Mouse (Mus musculus): ENCODE results near the gene Cpox. TPM values are rescaled to one million over a fixed set of nuclear protein-coding genes. Genes with fewer than 3 reads are reported as not detected.

The Cpox gene
- polyA plus RNA-seq, 1 experiment, result 55.5 TPM

DNA sequence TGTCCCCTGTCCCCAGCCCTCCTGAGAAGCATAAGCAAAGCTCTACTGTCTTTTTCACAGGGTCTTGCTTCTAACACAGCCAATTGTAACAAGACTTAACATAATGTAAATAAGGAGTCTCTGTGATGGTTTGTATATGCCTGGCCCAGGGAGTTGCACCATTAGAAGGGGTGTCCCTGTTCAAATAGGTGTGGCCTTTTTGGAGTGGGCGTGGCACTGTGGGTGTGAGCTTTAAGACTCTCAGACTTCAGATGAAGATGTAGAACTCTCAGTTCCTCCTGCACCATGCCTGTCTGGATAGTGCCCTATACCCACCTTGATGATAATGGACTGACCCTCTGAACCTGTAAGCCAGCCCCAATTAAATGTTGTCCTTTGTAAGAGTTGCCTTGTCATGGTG lies 68.7 kb downstream of the Cpox start:
- Histone ChIP-seq H3K9me3 (ENCODE audit: control insufficient read depth, low read length) (no peaks in the 10 kb centered on the region), H3K36me3 (ENCODE audit: control insufficient read depth) (peaks cover 11% of the 10 kb centered on the region), H3K4me1 (ENCODE audit: control insufficient read depth) (peaks cover 9% of the 10 kb centered on the region), H3K27me3 (ENCODE audit: control insufficient read depth) (no peaks in the 10 kb centered on the region), H3K4me3 (replicated peaks) (no peak overlapping the region)
- TF ChIP-seq GATA1 (IDR thresholded peaks at IDR 0.05; ENCODE audit: low read length), result no peak
- no peak for TF ChIP-seq TAL1 (IDR thresholded peaks at IDR 0.05; ENCODE audit: low read length)

DNA sequence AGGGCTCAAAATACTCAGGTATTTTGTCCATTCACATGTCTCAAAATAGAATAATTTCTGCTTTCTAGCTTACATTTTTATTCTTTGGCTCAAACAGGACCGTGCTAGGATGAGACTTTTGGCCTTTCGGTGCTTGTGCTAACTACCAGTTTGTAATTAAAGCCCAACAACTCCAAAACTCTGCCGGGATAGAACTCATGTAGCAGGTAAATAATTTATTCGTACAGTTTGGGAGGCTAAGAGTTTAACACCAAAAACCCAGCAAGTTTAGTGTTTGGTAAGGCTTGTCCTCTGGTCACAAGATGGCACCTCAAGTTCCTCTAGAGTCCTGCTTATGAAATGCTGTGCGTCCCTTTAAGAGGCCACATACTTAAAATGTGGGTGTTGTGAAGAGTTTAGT lies 70.7 kb downstream of the Cpox start:
- Histone ChIP-seq H3K36me3 (ENCODE audit: control insufficient read depth) (no peaks in the 10 kb centered on the region), H3K4me1 (ENCODE audit: control insufficient read depth) (peaks cover 9% of the 10 kb centered on the region)
- no peak for TF ChIP-seq TAL1 (IDR thresholded peaks at IDR 0.05; ENCODE audit: low read length)

DNA sequence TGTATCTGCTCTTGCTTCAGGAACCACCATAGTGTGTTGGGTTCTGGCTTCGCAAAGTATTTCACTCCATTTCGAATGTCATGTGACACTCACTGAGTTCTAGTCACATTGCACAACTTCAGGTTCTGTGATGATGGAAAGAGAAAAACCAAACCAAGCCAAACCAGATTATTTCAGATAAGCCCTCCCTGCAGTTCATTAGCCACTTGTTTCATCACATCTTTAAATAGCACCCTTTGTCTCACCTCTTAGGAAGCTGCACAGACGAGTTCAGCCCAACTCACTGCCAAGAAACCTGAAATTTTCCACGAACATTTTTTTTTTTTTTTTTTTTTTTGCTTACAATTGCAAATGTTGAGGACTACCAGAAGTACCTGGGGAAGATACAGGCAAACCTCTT lies 76.6 kb downstream of the Cpox start:
- peaks cover 11% of the 10 kb centered on the region for H3K4me1 ChIP-seq (ENCODE audit: control insufficient read depth)
- H3K4me3 ChIP-seq (replicated peaks), result no peak overlapping the region
- no peaks in the 10 kb centered on the region for H3K9me3 ChIP-seq (ENCODE audit: control insufficient read depth, low read length)
- TF ChIP-seq GATA1 (IDR thresholded peaks at IDR 0.05; ENCODE audit: low read length) (no peak), TAL1 (IDR thresholded peaks at IDR 0.05; ENCODE audit: low read length) (no peak)
- no peaks in the 10 kb centered on the region for H3K36me3 ChIP-seq (ENCODE audit: control insufficient read depth)
- no peaks in the 10 kb centered on the region for H3K27me3 ChIP-seq (ENCODE audit: control insufficient read depth)

More for the DNA sequence above, 70.7 kb downstream of the Cpox start:
- Histone ChIP-seq H3K27me3 (ENCODE audit: control insufficient read depth) (no peaks in the 10 kb centered on the region), H3K4me3 (replicated peaks) (no peak overlapping the region), H3K9me3 (ENCODE audit: control insufficient read depth, low read length) (no peaks in the 10 kb centered on the region)

DNA sequence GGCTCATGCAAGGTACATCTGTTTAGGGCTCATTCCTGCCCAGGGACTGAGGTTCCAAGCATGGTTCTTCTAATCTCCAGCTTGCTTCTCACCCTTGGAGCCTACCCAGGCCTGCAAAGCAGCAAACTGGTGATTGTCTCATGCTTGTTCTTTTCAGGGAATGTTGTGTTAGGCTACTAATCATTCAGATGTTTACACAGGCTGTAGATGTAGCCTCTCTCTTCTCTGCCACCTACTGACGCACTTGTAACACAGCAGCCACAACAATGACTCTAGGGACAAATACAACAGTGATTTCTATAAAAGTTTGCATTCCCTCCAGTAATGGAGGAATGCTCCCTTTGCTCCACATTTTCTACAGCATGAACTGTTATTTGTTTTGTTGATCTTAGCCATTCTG lies 81.2 kb downstream of the Cpox start:
- Histone ChIP-seq H3K27me3 (ENCODE audit: control insufficient read depth) (no peaks in the 10 kb centered on the region), H3K4me1 (ENCODE audit: control insufficient read depth) (peaks cover 11% of the 10 kb centered on the region), H3K9me3 (ENCODE audit: control insufficient read depth, low read length) (no peaks in the 10 kb centered on the region), H3K4me3 (replicated peaks) (no peak overlapping the region), H3K36me3 (ENCODE audit: control insufficient read depth) (no peaks in the 10 kb centered on the region)
- TF ChIP-seq GATA1 (IDR thresholded peaks at IDR 0.05; ENCODE audit: low read length), result no peak
- no peak for TF ChIP-seq TAL1 (IDR thresholded peaks at IDR 0.05; ENCODE audit: low read length)

DNA sequence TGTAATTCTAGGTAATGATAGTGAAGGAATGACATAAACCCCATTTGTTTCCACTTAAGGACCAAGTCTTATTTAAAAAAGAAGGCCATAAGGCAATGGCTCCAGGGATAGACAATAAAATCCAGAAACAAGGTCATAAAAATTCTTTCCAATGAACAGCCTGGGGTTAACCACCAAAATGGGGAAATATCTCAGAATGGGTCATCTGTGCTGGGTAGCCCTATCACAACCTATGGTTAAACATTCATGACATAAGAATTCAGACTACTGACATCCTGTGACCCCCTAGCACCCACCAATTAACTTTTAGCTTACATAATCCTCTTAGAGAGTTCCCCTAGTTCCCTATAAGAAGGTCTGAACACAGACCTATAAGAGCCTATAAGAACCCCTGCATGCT lies 86.1 kb downstream of the Cpox start:
- H3K4me1 ChIP-seq (ENCODE audit: control insufficient read depth), result peaks cover under 1% of the 10 kb centered on the region; the same call in 1 of the 2 replicates
- H3K9me3 ChIP-seq (ENCODE audit: control insufficient read depth, low read length), result no peaks in the 10 kb centered on the region
- H3K4me3 ChIP-seq (replicated peaks), result no peak overlapping the region
- H3K36me3 ChIP-seq (ENCODE audit: control insufficient read depth), result no peaks in the 10 kb centered on the region
- H3K27me3 ChIP-seq (ENCODE audit: control insufficient read depth), result no peaks in the 10 kb centered on the region
- TF ChIP-seq GATA1 (IDR thresholded peaks at IDR 0.05; ENCODE audit: low read length) (no peak), TAL1 (IDR thresholded peaks at IDR 0.05; ENCODE audit: low read length) (no peak)

DNA sequence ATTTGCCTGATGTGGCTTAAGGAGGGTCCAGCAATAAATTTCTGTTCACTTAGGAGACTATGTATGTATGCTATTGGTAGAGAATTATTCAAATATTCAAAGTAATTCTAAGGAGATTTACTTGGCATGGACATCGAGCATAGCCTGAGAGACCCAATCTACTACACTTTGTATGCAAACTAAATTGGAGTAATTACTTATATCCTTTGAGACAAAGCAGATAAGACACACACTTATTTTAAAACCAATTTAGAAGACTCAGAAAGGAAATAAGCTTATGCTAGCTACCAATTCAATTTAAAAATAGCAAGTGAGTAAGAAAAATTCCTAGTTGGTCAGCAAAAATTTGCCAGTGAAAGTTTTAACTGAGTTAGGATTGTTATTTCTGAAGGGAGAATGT lies 93.0 kb downstream of the Cpox start, which contains the start of gene Olfr172:
Gene Olfr172 (minus strand): TSS at position 101 of the 400 bp plus-strand sequence.
- H3K27me3 ChIP-seq (ENCODE audit: control insufficient read depth), result no peaks in the 10 kb centered on the region
- 0 out of 2 replicates have a peak, but pooled peaks cover 2% of the 10 kb centered on the region for H3K9me3 ChIP-seq (ENCODE audit: control insufficient read depth, low read length)
- no peak for TF ChIP-seq GATA1 (IDR thresholded peaks at IDR 0.05; ENCODE audit: low read length)
- no peak for TF ChIP-seq TAL1 (IDR thresholded peaks at IDR 0.05; ENCODE audit: low read length)
- H3K4me3 ChIP-seq (replicated peaks), result no peak within 1 kb of the TSS
- no peaks in the 10 kb centered on the region for H3K36me3 ChIP-seq (ENCODE audit: control insufficient read depth)
- no peaks in the 10 kb centered on the region for H3K4me1 ChIP-seq (ENCODE audit: control insufficient read depth)

Other genes starting within 250 kb of the Cpox start
- 10.4 and 11.5 TPM in 2 replicates for gene St3gal6, start 146.0 kb upstream of the Cpox start, polyA plus RNA-seq (2012)
- not detected in 2 replicates for gene Gm813, start 53.3 kb upstream of the Cpox start, polyA plus RNA-seq (2012)
- gene E330017A01Rik, start 31.6 kb upstream of the Cpox start, polyA plus RNA-seq (2012), result 0.04 TPM in 1 of 2 replicates, not detected in the other
- gene Gpr15, start 48.8 kb downstream of the Cpox start, polyA plus RNA-seq (2012), result not detected in 2 replicates
- gene Cldnd1, start 57.6 kb downstream of the Cpox start, polyA plus RNA-seq (2012), result 0.21 and 0.29 TPM in 2 replicates
- 0.04 TPM in 1 of 2 replicates, not detected in the other for gene Olfr172, start 92.9 kb downstream of the Cpox start, polyA plus RNA-seq (2012)
- not detected in 2 replicates for gene Olfr173, start 130.0 kb downstream of the Cpox start, polyA plus RNA-seq (2012)
- gene Olfr175-ps1, start 156.5 kb downstream of the Cpox start, polyA plus RNA-seq (2012), result not detected in 2 replicates
- not detected in 2 replicates for gene Olfr177, start 204.5 kb downstream of the Cpox start, polyA plus RNA-seq (2012)
- not detected in 2 replicates for gene Olfr178, start 221.8 kb downstream of the Cpox start, polyA plus RNA-seq (2012)